Mouse (Mus musculus) T-cell, adult 2 months (primary cell): Measurements from ENCODE around the gene Gpr55.

Source experiments
- DNase-seq: peaks from one replicate; pipeline ENCODE4 v3.0.0; 2022; ENCODE audit warnings: low spot score

Gpr55 gene

DNA sequence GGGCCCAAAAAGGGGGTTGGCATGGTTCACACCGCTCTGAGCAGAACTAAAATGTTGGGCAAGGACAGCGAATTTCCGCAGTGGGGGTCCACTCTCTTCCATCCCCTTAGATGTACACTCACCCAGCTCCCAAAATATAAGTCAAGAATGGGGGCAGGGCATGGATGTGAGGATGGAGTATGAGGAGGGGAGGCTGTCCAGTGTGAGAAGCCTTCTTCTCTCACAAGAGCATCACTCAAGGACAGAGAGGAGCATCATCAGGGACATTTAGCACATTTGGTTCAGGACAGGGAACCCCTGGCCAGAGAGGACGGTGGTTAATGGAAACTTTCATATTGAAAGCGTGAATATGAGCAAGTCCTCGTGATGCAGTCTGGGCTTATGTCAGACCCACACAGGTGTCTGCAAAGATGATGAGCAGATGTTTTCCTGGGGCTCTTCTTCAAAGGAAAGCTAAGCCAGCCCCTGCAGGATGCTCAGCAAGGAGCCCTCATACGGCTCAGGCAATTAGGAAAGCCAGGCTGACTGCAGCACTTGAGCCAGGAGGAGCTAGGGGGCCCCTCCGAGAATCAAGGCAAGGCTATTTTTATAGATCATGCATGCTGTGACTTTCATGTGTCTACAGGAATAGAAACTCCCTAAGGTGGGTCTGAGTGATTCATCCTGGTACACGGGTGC is 2.7 kb downstream of the Gpr55 start:
- DNase-seq: no peak

DNA sequence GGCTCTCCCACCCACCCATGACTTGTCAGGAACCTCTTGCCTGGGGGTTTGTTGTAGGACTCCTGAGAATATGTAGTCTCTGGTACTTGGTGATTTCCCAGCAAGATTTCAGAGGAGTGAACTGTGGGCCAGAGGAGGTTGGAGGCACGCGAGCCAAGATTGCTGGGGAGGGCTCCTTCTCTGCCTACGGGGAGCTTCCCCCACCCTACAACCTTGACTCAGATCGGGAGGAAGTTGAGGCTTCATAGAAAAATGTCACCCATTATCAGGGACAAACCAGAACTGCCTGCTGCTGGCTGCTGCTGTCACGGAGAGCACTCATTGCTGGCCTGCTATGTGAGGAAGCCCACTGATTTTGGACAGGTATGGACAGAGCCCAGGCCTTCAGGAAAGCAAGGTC is 3.5 kb downstream of the Gpr55 start:
- DNase-seq: no peak

- DNase-seq: no peak
These were observed 5.7 kb downstream of the Gpr55 start for GRCm38 (mm10) chr1:85955150-85955549.

DNA sequence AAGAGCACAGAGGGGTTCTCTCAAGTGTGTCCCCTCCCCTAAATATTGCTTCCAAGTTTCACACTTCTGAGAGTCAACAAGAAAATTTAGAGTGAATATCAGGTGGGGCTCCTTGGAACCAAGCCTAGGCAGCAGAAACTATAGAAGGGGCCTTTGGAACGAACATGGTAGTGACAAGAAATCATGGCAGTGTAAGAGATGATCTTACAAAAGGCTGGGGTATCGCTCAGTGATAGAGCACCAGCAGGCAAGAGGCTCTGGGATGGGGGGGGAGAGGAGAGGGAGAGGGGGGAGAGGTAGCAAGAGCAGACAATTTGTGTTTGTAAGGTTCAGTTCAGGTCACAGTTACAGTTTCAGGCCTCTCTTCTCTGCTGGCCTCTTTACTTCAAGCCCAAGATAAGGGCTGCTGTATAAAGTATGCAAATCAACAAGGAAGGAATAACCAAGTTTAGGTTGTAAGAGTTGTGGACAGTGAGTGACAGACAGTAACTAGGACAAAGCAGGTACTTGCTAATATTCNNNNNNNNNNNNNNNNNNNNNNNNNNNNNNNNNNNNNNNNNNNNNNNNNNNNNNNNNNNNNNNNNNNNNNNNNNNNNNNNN is 11.6 kb downstream of the Gpr55 start:
- no peak for DNase-seq

- no peak for DNase-seq
These were observed 18.5 kb downstream of the Gpr55 start for GRCm38 (mm10) chr1:85942318-85942717.

- no peak for DNase-seq
These were observed 23.5 kb downstream of the Gpr55 start for GRCm38 (mm10) chr1:85937323-85937722.

DNA sequence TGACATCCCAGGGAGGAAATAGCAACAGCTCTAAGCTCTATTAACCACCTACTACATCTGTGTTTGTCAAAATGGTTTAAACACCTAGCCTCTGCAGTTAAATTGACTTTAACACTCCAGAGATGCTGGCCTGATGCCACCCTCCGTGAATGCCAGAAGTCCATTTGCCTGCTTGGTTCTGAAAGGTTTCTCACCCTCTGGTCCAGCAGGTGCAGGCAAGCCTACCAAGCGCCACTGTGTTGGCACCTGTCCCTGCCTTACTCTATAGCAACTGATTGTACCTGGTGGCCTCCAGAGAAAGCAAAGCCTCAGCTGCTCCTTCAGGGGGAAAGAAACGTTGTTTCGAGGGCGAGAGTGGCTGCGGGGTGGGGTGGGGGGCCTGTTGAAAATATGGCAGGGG is 24.5 kb downstream of the Gpr55 start:
- no peak for DNase-seq

- peak; percentile 52 for DNase-seq
These were observed 25.5 kb downstream of the Gpr55 start for GRCm38 (mm10) chr1:85935148-85935852.

DNA sequence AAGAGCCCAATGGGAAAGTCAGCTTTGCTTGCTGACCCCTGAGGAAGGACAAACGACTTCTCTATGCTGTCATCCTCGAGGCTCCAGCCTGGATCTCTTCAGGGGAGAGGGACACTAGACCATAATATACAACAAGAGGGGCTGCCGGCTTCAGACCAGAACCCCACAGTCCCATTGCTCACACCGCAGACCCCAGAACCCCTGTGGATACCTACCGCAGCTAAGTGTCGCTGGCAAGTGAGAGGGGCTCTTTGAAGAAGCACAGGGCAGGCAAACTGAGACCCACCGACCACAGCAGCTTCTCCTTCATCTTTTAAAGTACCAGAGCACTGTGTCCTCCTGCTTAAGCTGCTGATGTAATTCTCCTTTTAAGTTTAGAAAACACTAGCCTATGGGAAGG is 26.2 kb downstream of the Gpr55 start:
- no peak for DNase-seq

GRCm38 (mm10) chr1:85933631-85934465 is 27.0 kb downstream of the Gpr55 start:
- DNase-seq: no peak

DNA sequence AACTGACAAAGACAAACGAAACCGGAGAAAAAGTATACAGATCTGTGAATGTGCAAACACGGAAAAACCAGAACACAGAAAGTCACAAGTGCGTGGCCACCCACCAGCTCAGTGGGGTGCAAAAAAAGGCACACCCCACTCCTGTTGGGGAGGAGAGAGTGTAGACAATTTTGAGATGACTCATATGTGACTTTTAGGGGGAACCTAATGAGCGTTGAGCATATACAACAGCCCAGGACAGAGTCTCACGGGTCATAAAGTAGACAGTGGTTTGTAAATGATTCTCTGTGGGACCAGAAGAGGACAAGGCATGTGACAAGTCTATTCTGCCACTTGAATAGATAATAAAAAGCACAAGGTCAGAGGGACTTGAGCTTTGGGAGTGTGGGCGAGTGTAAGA is 27.6 kb downstream of the Gpr55 start:
- no peak for DNase-seq

DNA sequence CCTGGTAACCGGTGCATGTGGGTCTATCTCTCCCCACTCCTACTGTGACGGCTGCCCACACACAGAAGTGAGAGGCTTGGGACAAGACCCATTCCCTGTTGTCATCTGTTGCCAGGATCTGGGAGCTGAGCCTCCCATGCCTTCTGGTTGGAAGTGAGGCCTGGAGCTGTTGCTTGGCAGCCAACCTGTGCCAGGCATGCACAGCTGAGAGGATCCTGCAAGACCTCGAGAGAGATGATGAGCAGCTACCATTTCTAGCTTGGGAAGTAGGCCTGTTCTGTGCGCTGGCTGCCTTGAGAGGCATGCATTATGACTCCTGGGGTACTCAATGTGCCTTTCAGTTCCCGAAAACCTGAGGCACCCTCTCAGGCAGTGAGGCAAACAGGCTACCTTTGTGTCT is 29.6 kb downstream of the Gpr55 start:
- no peak for DNase-seq

- no peak for DNase-seq
These were observed 31.4 kb downstream of the Gpr55 start for GRCm38 (mm10) chr1:85929406-85929805.

- no peak for DNase-seq
These were observed 32.1 kb downstream of the Gpr55 start for GRCm38 (mm10) chr1:85928688-85929065.

DNA sequence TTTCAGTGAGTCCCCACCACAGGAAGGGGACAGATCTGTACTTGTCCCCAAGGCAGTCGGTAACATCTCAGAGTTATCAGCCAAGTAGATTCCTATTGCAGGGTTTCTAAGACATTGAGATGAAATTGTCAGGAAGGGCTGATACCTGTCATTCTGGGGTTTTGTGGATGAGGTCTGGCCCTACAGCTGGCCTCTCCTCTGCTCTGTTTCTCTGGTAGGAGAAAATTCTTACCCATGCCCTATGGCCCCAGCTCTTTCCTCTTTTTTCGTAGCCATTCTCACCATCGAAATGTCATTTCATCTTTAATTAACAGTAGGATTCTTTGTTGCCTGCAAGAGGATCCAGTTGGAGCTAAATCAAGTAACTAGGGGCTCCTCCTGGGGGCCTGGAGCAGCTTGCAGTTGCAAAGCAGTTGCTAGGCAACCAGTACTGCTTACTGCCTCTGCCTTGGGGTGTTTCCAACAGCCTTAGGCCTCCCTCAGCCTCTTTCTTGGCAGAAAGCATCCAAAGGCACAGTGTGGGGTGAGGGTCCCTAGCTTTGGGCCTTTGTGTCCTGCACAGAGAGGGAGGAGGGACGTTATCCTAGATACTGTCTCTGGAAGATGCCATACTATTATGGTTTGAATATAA is 32.6 kb downstream of the Gpr55 start, which contains the start of gene 4933407L21Rik:
TSS of gene 4933407L21Rik (plus strand) at position 427 of the 631 bp plus-strand sequence.
- DNase-seq: no peak

GRCm38 (mm10) chr1:85925183-85925582 is 35.6 kb downstream of the Gpr55 start:
- DNase-seq: no peak

DNA sequence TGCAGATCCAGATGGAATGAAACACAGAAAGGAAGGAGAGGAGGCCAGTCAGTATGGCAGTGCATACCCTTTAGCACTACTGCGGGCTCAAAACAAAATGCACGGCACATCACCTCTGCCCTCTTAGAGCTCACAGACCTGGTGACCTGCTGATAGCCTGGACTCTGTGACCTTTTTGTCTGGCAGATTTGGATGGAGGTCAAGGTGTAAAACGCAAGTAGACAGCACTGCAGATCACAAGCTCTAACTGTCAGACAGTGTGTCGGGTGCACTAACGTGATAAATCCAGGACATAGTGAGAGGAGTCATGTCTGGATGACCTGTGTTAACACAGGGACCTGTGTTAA is 38.0 kb downstream of the Gpr55 start:
- DNase-seq: no peak

DNA sequence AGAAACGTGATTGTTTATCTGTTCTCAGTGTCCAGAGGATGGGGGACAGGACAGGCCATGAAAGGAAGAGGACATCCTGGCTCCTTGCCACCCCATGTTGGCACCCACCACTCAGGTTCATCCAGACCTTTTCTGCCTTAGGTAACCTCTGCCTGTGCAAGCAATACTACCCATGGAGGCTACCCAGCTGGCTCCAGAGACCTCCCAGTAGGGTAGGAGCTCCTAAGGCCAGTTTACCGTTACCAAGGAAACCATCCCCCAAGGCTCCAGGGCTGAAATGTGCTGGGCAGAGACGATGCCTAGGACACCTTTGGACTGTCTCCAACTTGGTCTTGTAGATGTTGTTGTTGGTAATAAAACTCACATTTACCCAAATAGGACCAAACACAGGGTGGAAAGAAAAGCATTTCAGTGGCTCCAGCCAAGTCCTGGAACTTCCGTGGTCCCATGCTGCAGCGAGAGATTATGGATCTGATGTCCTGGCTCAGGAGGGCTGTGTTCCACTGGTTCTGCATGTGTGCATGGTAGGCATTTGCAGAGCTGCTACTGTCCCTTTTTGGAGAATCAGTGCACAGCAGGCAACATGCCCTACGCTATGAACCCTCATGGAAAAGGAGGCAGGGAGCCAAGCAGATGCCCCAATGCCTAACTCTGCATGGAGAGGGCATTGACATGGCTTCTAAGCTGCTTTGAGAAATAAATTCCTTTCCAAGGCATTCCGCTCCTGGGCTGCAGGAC is 38.5 kb downstream of the Gpr55 start:
- no peak for DNase-seq

DNA sequence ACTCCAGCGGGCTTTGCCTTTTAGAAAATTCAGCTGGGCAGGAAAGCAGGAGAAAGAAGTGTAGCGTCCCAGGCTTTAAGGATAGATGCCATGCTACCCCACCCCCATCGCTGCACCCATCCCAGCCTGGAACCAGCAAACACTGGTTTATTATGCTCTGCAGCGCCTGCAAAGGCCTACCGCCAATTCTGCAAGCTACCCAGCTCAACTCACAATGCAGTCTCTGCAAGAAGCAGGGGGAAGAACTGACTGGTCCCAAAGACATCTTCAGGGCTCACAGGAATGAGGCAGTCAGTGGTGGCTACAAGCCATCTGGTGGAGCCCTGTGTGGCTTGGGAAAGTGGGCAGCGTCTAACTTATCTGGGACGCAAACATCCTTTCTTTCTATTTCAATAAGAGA is 39.1 kb downstream of the Gpr55 start:
- no peak for DNase-seq

DNA sequence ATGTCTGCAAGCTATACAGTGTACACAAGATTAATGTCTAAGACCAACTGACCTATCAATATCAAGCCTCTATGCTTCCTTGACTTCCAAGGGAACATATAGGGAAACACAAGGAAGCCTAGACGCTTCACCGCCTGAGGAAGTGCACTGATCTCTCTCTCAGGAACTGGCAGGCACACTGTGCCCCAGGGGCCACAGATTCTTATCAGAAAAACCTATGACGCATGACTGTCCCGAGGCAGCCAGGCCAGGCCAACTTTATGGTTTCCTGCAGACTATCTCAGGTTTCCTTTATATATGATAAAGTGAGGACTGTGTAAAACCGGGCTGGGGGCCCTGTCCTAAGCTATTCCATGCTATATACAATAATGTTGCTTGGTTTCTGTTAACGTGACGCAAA is 41.2 kb downstream of the Gpr55 start:
- no peak for DNase-seq

DNA sequence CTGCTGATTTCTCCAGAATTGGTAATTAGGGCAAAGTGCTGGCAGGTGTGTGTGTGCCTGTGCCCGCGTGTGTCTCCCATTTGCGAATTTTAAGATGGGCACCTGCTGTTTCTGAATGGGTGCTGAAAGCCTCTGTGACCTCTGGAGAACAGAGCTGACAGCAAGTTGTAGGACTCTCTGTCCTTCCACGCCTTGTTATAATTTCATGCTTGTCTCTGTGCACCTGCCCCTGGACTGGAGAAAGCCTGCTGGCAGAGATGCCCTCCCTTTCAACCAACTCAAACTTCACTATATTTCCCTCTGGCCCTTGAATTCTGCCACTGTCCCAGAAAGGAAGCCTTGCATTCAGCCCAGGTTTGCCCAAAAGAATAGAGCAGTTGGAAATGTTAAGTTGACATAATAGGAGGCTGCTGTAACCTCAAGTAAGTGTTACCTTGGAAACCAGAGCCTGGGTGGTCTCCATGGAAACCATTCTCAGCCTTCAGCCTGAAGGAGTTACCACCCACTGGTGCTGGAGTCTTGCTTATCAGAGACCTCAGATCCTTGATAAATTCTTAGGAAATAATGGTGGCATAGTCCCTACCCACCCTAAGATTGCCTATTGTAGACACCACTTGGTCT is 43.9 kb downstream of the Gpr55 start:
- DNase-seq: no peak
